Mouse (Mus musculus) stomach, postnatal 0 days (tissue): Measurements from ENCODE around the gene Cux1. TPM values are rescaled to one million over a fixed set of nuclear protein-coding genes. Genes with fewer than 3 reads are reported as not detected.

Experiments used
- ATAC-seq: fragments of 200-750 bp; cut with Nextera tagmentation; 2 replicates; pipeline ENCODE4 v1.8.0; 2017; ENCODE audit not compliant: low FRiP score, low TSS enrichment
- DNase-seq: peaks from one replicate; pipeline ENCODE4 v3.0.0-alpha.2; 2016; ENCODE audit warnings: low spot score
- H3K27ac ChIP-seq: fragments of 300-500 bp; sonication (generic); replicated peaks from 2 replicates; pipeline ENCODE4 v1.5.1; 2014; ENCODE audit warnings: mild to moderate bottlenecking, control low read depth
- H3K27me3 ChIP-seq: fragments of 300-500 bp; sonication (generic); 2 replicates; pipeline ENCODE4 v1.6.1; 2014; ENCODE audit warnings: low read length; ENCODE audit not compliant: control insufficient read depth, insufficient read depth
- H3K36me3 ChIP-seq: fragments of 300-500 bp; sonication (generic); 2 replicates; pipeline ENCODE4 v1.6.1; 2014; ENCODE audit warnings: low read length, mixed read lengths; ENCODE audit not compliant: control insufficient read depth, insufficient read depth
- H3K4me1 ChIP-seq: fragments of 300-500 bp; sonication (generic); replicated peaks from 2 replicates; pipeline ENCODE4 v1.6.1; 2014; ENCODE audit warnings: antibody characterized with exemption; ENCODE audit not compliant: control insufficient read depth, insufficient read depth
- H3K4me2 ChIP-seq: fragments of 300-500 bp; sonication (generic); replicated peaks from 2 replicates; pipeline ENCODE4 v1.6.1; 2014; ENCODE audit warnings: low read depth, mild to moderate bottlenecking, control low read depth, moderate library complexity
- H3K4me3 ChIP-seq: fragments of 300-500 bp; sonication (generic); 2 replicates; pipeline ENCODE4 v1.5.1; 2014; ENCODE audit warnings: low read depth, low read length, control low read depth
- H3K9ac ChIP-seq: fragments of 300-500 bp; sonication (generic); 2 replicates; pipeline ENCODE4 v1.6.1; 2014; ENCODE audit warnings: mild to moderate bottlenecking, low read length, control low read depth, mixed read lengths
- H3K9me3 ChIP-seq: fragments of 300-500 bp; sonication (generic); 2 replicates; pipeline ENCODE4 v1.6.1; 2016; ENCODE audit warnings: low read length; ENCODE audit not compliant: control insufficient read depth
- CTCF ChIP-seq: IDR thresholded peaks from 2 replicates; pipeline ENCODE4 v1.5.1; 2016; ENCODE audit warnings: antibody characterized with exemption, low read depth, mild to moderate bottlenecking, moderate library complexity
- EP300 ChIP-seq: optimal IDR thresholded peaks from 2 replicates; pipeline ENCODE3; 2016; ENCODE audit warnings: antibody characterized with exemption
- WGBS: fragments of 180-500 bp; shearing (Covaris S2); extraction: QIAGEN DNeasy Blood & Tissue Kit; methylation state at CpG from one replicate; pipeline ENCODE4 v1.1.7; 2014; 5-methylcytosine and 5-hydroxymethylcytosine counted together
- microRNA-seq: library from miRNA; unstranded; fragments of <30 nt; microRNA quantifications from one replicate; pipeline ENCODE4, GENCODE M21; 2016
- polyA plus RNA-seq: library from polyadenylated mRNA; unstranded; fragments of >200 nt; fragmentation: Nextera tagmentation; extraction: Ambion mirVana; gene quantifications from 2 replicates; pipeline ENCODE4 v1.2.1, GENCODE M21; 2015

Cux1 gene
- polyA plus RNA-seq, 1 experiment from 2014 or later: 33.7 TPM

GRCm38 (mm10) chr5:136210549-136210948, 356.7 kb downstream of the Cux1 start:
- TF ChIP-seq CTCF (no peak), EP300 (no peak)
- 68% methylated on average over 5 of the region's 5 CpGs for WGBS

GRCm38 (mm10) chr5:136201832-136202231, 365.5 kb downstream of the Cux1 start:
- TF ChIP-seq EP300 (no peak), CTCF (peak; percentile 96)
- peak; percentile 57 for DNase-seq
- no peaks in the 10 kb centered on the region for H3K9me3 ChIP-seq
- no peak overlapping the region for H3K27ac ChIP-seq
- no peak overlapping the region for H3K9ac ChIP-seq
- no peaks in the 10 kb centered on the region for H3K4me1 ChIP-seq
- peaks cover 2% of the 10 kb centered on the region; the same call in 1 of the 2 replicates for H3K36me3 ChIP-seq
- 33% methylated on average over 7 of the region's 7 CpGs for WGBS
- no peak overlapping the region for H3K4me3 ChIP-seq
- H3K27me3 ChIP-seq: no peaks in the 10 kb centered on the region
- peak; percentile 60; the same call in 1 of the 2 replicates for ATAC-seq
- no peak overlapping the region for H3K4me2 ChIP-seq

More at GRCm38 (mm10) chr5:136210549-136210948, 356.7 kb downstream of the Cux1 start:
- Histone ChIP-seq H3K36me3 (no peaks in the 10 kb centered on the region), H3K9ac (no peak overlapping the region), H3K27ac (no peak overlapping the region), H3K4me2 (no peak overlapping the region), H3K27me3 (no peaks in the 10 kb centered on the region), H3K4me1 (no peaks in the 10 kb centered on the region), H3K4me3 (no peak overlapping the region), H3K9me3 (no peaks in the 10 kb centered on the region)
- no peak for DNase-seq
- ATAC-seq: no peak

- peak overlapping the region; percentile 92 for H3K4me3 ChIP-seq
- ATAC-seq: no peak
- H3K36me3 ChIP-seq: peaks cover 10% of the 10 kb centered on the region; the same call in 1 of the 2 replicates
- TF ChIP-seq EP300 (no peak), CTCF (peak; percentile 31)
- no peak for DNase-seq
- no peaks in the 10 kb centered on the region for H3K27me3 ChIP-seq
- no peaks in the 10 kb centered on the region for H3K9me3 ChIP-seq
- 24% methylated on average over 11 of the region's 11 CpGs for WGBS
- H3K27ac ChIP-seq: peak overlapping the region; percentile 18; the same call in 1 of the 2 replicates
- H3K4me1 ChIP-seq: no peaks in the 10 kb centered on the region
- peak overlapping the region; percentile 84 for H3K4me2 ChIP-seq
- peak overlapping the region; percentile 62 for H3K9ac ChIP-seq
These were observed 367.8 kb downstream of the Cux1 start for GRCm38 (mm10) chr5:136199526-136199925.

GRCm38 (mm10) chr5:136198474-136199391, 368.6 kb downstream of the Cux1 start, which contains the start of gene Prkrip1:
Gene Prkrip1, minus strand, starts transcription at chr5:136198963.
- Histone ChIP-seq H3K9ac (peak within 1 kb of the TSS; percentile 94), H3K27me3 (no peaks in the 10 kb centered on the region), H3K4me2 (peak within 1 kb of the TSS; percentile 84), H3K27ac (peak within 1 kb of the TSS; percentile 77), H3K9me3 (no peaks in the 10 kb centered on the region), H3K36me3 (peaks cover 18% of the 10 kb centered on the region), H3K4me3 (peak within 1 kb of the TSS; percentile 92), H3K4me1 (no peaks in the 10 kb centered on the region)
- TF ChIP-seq EP300: no peak
- no peak for TF ChIP-seq CTCF
- ATAC-seq (peak; percentile 90), DNase-seq (peak; percentile 96)
- under 1% methylated on average over 62 of the region's 62 CpGs for WGBS

Small RNA genes lying within 50 kb of the gene (microRNA-seq; reads per million reads assigned to microRNA genes)
- gene Mir721: not detected

Other genes starting within 250 kb of the Cux1 start
- not detected in 2 replicates for gene Myl10, start 125.7 kb upstream of the Cux1 start, polyA plus RNA-seq